Mouse (Mus musculus) leukemia stem cell, adult 10-12 weeks (primary cell): ENCODE data around the gene Casp9. TPM values are rescaled to one million over a fixed set of nuclear protein-coding genes. Genes with fewer than 3 reads are reported as not detected.

Experiments used
- polyA plus RNA-seq: library from polyadenylated mRNA; stranded (reverse); fragments of >175 nt; gene quantifications from 2 replicates; pipeline ENCODE4 v1.2.3, GENCODE M21; 2012; ENCODE audit warnings: low replicate concordance

Gene Casp9
- 30.7 and 39.1 TPM in 2 replicates for polyA plus RNA-seq

DNA sequence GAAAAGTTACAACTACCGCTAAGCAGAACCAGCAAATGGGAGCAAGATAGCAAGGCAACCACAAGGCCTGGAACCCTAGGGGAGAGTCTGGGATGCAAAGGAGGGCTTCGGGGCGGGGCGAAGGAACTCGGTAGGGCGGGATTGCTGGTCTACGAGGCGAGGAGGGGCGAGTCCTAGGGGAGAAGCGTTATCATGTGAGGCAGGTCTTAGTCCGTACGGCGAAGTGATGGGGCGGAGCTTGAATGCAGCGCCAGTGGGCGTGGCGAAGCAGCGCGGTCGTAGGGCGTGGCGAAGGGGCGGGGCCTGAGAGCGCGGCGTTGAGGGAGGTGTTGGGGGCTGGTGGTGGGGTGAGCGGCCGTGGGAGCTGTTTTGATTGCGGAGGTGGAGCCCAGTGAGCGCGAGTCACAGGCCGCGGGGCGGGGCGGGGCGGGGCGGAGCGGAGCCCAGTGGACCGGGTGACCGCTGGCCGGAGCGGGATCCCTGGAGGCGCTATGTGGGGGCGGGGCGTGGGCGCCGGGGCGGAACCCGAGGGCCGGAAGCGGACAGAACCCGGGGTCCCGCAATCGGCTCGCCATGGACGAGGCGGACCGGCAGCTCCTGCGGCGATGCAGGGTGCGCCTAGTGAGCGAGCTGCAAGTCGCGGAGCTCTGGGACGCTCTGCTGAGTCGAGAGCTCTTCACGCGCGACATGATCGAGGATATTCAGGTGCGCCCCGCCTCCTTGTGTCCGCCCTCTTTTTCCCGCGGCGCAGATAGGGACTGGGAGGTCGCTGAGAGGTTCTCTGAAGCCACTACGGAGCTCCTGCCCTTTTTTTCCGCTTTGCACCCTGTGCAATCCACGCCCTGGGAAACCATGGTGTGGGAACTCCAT, at the start of gene Casp9:
Gene Casp9 (plus strand): TSS at position 331 of the 870 bp plus-strand sequence.

DNA sequence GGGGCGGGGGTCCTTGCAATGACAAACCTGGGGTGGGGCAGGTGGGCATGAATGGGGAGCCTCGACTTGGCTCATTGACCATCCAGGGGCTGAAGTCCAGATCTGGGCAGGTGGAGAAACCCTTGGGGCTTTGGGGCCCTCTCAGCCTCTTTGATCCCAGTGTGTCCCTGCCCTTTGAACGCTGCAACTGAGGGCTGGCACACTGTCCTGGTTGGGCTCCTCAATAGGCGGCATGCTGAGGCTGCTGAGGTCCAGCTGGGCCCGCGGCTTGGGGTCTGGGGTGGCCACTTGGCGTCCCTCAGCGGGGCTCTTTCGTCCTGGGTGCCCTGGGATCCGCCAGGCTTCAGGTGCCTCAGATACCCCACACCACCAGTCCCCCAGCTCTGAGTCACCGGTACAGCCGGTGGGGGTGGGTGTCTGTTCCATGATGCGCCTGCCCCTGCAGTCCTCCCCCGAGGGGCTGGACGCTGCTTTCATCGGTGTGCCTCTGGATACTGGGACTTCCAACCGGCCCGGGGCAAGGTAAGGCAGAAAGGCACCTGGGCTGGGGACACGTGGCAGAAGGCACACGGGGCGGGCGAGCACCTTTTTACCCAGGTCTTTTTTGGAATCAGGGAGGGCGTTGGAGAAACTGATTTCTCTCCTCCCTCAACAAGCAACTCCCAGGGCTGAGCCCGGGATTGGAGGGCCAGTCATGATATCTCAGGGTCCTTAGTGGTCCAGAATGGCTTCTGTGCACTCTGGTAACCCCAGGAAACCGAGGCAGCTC, 46.6 kb upstream of the Casp9 start, which contains the start of gene Agmat:
Gene Agmat (plus strand): TSS at position 95 of the 769 bp plus-strand sequence.

DNA sequence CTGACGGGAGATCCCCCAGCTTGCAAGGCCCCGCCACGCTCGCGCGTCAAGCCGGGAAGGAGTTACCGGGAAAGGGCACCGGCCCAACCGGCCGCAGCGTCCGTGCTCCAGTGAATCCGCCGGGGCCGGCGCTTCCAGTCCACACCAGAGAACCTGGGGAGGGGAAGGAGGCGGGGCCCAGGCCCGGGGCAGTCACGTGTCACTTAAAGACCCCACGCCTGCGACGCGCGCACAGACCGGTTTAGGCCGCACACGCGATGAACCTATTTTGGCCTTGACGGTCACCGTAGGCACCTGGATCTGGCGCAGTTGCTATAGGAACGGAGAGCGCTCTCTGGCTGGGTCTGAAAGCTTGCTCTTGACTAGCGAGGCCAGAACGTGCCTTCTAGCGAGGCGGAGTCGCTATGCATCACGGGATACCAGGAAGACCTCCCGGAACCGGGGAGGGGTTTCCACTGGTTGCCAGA, 2.9 kb upstream of the Casp9 start, which contains the start of gene Dnajc16:
Gene Dnajc16 (minus strand): TSS at position 408 of the 467 bp plus-strand sequence.

DNA sequence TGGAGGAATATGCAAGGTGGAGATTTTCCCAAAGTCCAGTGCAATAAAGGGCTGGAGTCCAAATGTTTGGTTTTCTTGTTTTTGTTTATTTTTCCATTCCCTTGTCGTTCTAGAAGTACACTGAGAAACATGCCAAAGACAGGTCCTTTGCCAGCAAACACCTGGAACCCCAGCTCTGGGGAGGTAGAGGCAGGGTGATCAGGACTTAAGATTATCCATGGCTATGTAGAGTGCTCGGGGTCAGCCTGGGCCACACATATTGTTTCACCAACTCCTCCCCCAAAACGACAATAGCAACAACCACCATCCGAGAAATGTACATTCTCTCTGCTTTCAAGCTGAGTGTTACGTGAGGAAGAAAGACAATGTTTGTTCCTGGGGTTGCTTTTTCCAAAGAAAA, 32.6 kb downstream of the Casp9 start, which contains the start of gene Cela2a:
Gene Cela2a (minus strand): TSS at position 101 of the 400 bp plus-strand sequence.

DNA sequence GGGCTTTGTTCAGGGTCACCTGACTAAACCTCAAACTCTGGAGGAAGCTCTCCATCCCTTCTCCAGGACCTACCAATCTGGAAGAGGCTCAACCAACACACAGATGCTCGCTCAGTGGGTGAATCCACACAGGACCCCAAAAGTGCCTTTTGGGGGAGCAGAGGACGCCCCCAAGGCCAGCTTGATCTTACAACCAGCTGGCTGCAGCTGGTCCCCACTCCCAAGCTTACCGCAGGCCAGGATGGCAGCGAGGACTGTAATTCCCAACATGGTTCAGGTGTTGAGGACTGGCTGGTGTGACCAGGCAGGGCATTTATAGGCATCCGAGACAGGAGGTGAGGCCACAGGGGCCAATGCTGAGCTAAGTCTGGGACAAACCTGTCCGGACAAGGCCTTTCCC, 52.6 kb downstream of the Casp9 start, which contains the start of gene Ctrc:
Gene Ctrc (minus strand): TSS at position 361 of the 400 bp plus-strand sequence.

Other genes starting within 250 kb of the Casp9 start
- 2.7 TPM in 2 replicates for gene Fblim1, start 187.5 kb upstream of the Casp9 start, polyA plus RNA-seq
- gene Tmem82, start 175.0 kb upstream of the Casp9 start, polyA plus RNA-seq = 0.39 and 0.51 TPM in 2 replicates
- gene Slc25a34, start 169.8 kb upstream of the Casp9 start, polyA plus RNA-seq = not detected in 2 replicates
- gene Plekhm2, start 128.7 kb upstream of the Casp9 start, polyA plus RNA-seq = 22.8 and 33.3 TPM in 2 replicates
- gene Rsc1a1, start 108.0 kb upstream of the Casp9 start, polyA plus RNA-seq = 12.9 TPM in 1 of 2 replicates, not detected in the other
- 3.7 and 18.6 TPM in 2 replicates for gene Ddi2, start 70.2 kb upstream of the Casp9 start, polyA plus RNA-seq
- gene Agmat, start 46.9 kb upstream of the Casp9 start, polyA plus RNA-seq = not detected in 2 replicates
- gene Dnajc16, start 2.7 kb upstream of the Casp9 start, polyA plus RNA-seq = 2.2 and 3.2 TPM in 2 replicates
- not detected in 2 replicates for gene Cela2a, start 32.5 kb downstream of the Casp9 start, polyA plus RNA-seq
- not detected in 2 replicates for gene Ctrc, start 52.7 kb downstream of the Casp9 start, polyA plus RNA-seq
- gene Efhd2, start 81.3 kb downstream of the Casp9 start, polyA plus RNA-seq = 50.4 and 71.5 TPM in 2 replicates
- not detected in 2 replicates for gene Fhad1, start 221.5 kb downstream of the Casp9 start, polyA plus RNA-seq